Mouse (Mus musculus) hindbrain, postnatal 0 days (tissue): ENCODE results near the gene Med9. TPM values are rescaled to one million over a fixed set of nuclear protein-coding genes. Genes with fewer than 3 reads are reported as not detected.

ENCODE experiments used
- ATAC-seq: fragments of 200-750 bp; cut with Nextera tagmentation; 2 replicates; pipeline ENCODE4 v1.8.0; 2017; ENCODE audit warnings: mild to moderate bottlenecking, moderate TSS enrichment, moderate library complexity
- DNase-seq: peaks from one replicate; pipeline ENCODE4 v3.0.0-alpha.2; 2015; ENCODE audit warnings: low spot score
- H3K27ac ChIP-seq: fragments of 300-500 bp; sonication (generic); 2 replicates; pipeline ENCODE4 v1.5.1; 2014; ENCODE audit warnings: mild to moderate bottlenecking
- H3K27me3 ChIP-seq: fragments of 300-500 bp; sonication (generic); 2 replicates; pipeline ENCODE4 v1.6.1; 2014; ENCODE audit warnings: low read length, mixed read lengths; ENCODE audit not compliant: insufficient read depth
- H3K36me3 ChIP-seq: fragments of 300-500 bp; sonication (generic); 2 replicates; pipeline ENCODE4 v1.6.1; 2014; ENCODE audit warnings: low read length, mixed read lengths; ENCODE audit not compliant: insufficient read depth
- H3K4me1 ChIP-seq: fragments of 300-500 bp; sonication (generic); 2 replicates; pipeline ENCODE4 v1.6.1; 2014; ENCODE audit warnings: antibody characterized with exemption, low read length, mixed read lengths; ENCODE audit not compliant: insufficient read depth
- H3K4me2 ChIP-seq: fragments of 300-500 bp; sonication (generic); 2 replicates; pipeline ENCODE4 v1.6.1; 2014; ENCODE audit warnings: low read depth, mild to moderate bottlenecking, low read length, moderate library complexity, mixed read lengths
- H3K4me3 ChIP-seq: fragments of 300-500 bp; sonication (generic); 2 replicates; pipeline ENCODE4 v1.5.1; 2014; ENCODE audit warnings: low read length
- H3K9ac ChIP-seq: fragments of 300-500 bp; sonication (generic); replicated peaks from 2 replicates; pipeline ENCODE4 v1.6.1; 2014; ENCODE audit warnings: mild to moderate bottlenecking, low read length, moderate library complexity, mixed read lengths
- H3K9me3 ChIP-seq: fragments of 300-500 bp; sonication (generic); 2 replicates; pipeline ENCODE4 v1.6.1; 2016; ENCODE audit warnings: low read length, mixed read lengths
- CTCF ChIP-seq: IDR thresholded peaks from 2 replicates; pipeline ENCODE4 v1.5.1; 2016; ENCODE audit warnings: antibody characterized with exemption, control low read depth, low read depth
- WGBS: fragments of 180-500 bp; shearing (Covaris S2); extraction: QIAGEN DNeasy Blood & Tissue Kit; methylation state at CpG from one replicate; pipeline ENCODE4 v1.1.7; 2014; 5-methylcytosine and 5-hydroxymethylcytosine counted together
- polyA plus RNA-seq: library from polyadenylated mRNA; unstranded; fragments of >200 nt; fragmentation: Nextera tagmentation; extraction: Ambion mirVana; gene quantifications from 2 replicates; pipeline ENCODE4 v1.2.1, GENCODE M21; 2015
- total RNA-seq: library from RNA; depleted of rRNA; stranded (reverse); fragments of >200 nt; gene quantifications from 2 replicates; pipeline ENCODE4 v1.2.3, GENCODE M21; 2014; rRNA removed

Med9 gene
- total RNA-seq (25.7 and 34.1 TPM in 2 replicates), polyA plus RNA-seq (39.7 and 41.8 TPM in 2 replicates)

GRCm38 (mm10) chr11:59947752-59948400, at the start of gene Med9:
Gene Med9, plus strand, starts transcription at chr11:59948206.
- H3K27me3 ChIP-seq, result no peaks in the 10 kb centered on the region
- peaks cover 3% of the 10 kb centered on the region for H3K4me1 ChIP-seq
- no peaks in the 10 kb centered on the region for H3K36me3 ChIP-seq
- H3K9ac ChIP-seq, result peak within 1 kb of the TSS; percentile 96
- peak within 1 kb of the TSS; percentile 91 for H3K27ac ChIP-seq
- peak within 1 kb of the TSS; percentile 99 for H3K4me3 ChIP-seq
- TF ChIP-seq CTCF, result no peak
- ATAC-seq (peak; percentile 97), DNase-seq (peak; percentile 98)
- no peaks in the 10 kb centered on the region for H3K9me3 ChIP-seq
- H3K4me2 ChIP-seq, result peak within 1 kb of the TSS; percentile 82
- under 1% methylated on average over 43 of the region's 43 CpGs for WGBS

- Histone ChIP-seq H3K27me3 (no peaks in the 10 kb centered on the region), H3K9me3 (no peaks in the 10 kb centered on the region), H3K36me3 (no peaks in the 10 kb centered on the region), H3K9ac (no peak overlapping the region), H3K4me1 (peaks cover 6% of the 10 kb centered on the region), H3K27ac (peak overlapping the region; percentile 54), H3K4me3 (no peak overlapping the region), H3K4me2 (no peak overlapping the region)
- DNase-seq, result peak; percentile 55
- no peak for TF ChIP-seq CTCF
- ATAC-seq, result peak; percentile 56
- 37% methylated on average over 13 of the region's 13 CpGs for WGBS
These were observed 48.0 kb upstream of the Med9 start for GRCm38 (mm10) chr11:59899711-59900685.

GRCm38 (mm10) chr11:59900995-59901394, 47.0 kb upstream of the Med9 start:
- Histone ChIP-seq H3K4me1 (peaks cover 6% of the 10 kb centered on the region), H3K36me3 (no peaks in the 10 kb centered on the region), H3K9me3 (no peaks in the 10 kb centered on the region), H3K27ac (peak overlapping the region; percentile 54; the same call in 1 of the 2 replicates), H3K27me3 (no peaks in the 10 kb centered on the region), H3K4me3 (no peak overlapping the region), H3K9ac (no peak overlapping the region), H3K4me2 (no peak overlapping the region)
- DNase-seq, result no peak
- TF ChIP-seq CTCF, result no peak
- 81% methylated on average over 1 of the region's 1 CpGs for WGBS
- ATAC-seq, result no peak

GRCm38 (mm10) chr11:59902045-59902726, 45.8 kb upstream of the Med9 start:
- H3K27ac ChIP-seq, result no peak overlapping the region; the same call in 1 of the 2 replicates
- WGBS, result 57% methylated on average over 8 of the region's 8 CpGs
- ATAC-seq, result no peak

GRCm38 (mm10) chr11:59906521-59907123, 41.4 kb upstream of the Med9 start:
- H3K4me1 ChIP-seq, result no peaks in the 10 kb centered on the region
- H3K9ac ChIP-seq, result no peak overlapping the region
- H3K36me3 ChIP-seq, result no peaks in the 10 kb centered on the region
- no peak for ATAC-seq
- no peak overlapping the region for H3K4me2 ChIP-seq
- WGBS, result 91% methylated on average over 6 of the region's 6 CpGs
- no peak overlapping the region for H3K4me3 ChIP-seq
- no peaks in the 10 kb centered on the region for H3K9me3 ChIP-seq
- TF ChIP-seq CTCF, result no peak
- H3K27ac ChIP-seq, result no peak overlapping the region
- DNase-seq, result no peak
- H3K27me3 ChIP-seq, result no peaks in the 10 kb centered on the region

More at GRCm38 (mm10) chr11:59902045-59902726, 45.8 kb upstream of the Med9 start:
- H3K4me2 ChIP-seq, result no peak overlapping the region
- no peaks in the 10 kb centered on the region for H3K27me3 ChIP-seq
- H3K4me1 ChIP-seq, result peaks cover 6% of the 10 kb centered on the region
- no peaks in the 10 kb centered on the region for H3K9me3 ChIP-seq
- no peak overlapping the region for H3K9ac ChIP-seq
- TF ChIP-seq CTCF, result no peak
- H3K4me3 ChIP-seq, result no peak overlapping the region
- no peak for DNase-seq
- H3K36me3 ChIP-seq, result no peaks in the 10 kb centered on the region

- WGBS, result 70% methylated on average over 3 of the region's 3 CpGs
- Histone ChIP-seq H3K9me3 (no peaks in the 10 kb centered on the region), H3K36me3 (no peaks in the 10 kb centered on the region), H3K4me3 (no peak overlapping the region), H3K4me1 (no peaks in the 10 kb centered on the region), H3K9ac (no peak overlapping the region), H3K4me2 (no peak overlapping the region), H3K27ac (no peak overlapping the region), H3K27me3 (no peaks in the 10 kb centered on the region)
- DNase-seq, result no peak
- ATAC-seq, result no peak
- no peak for TF ChIP-seq CTCF
These were observed 39.6 kb upstream of the Med9 start for GRCm38 (mm10) chr11:59908446-59908845.
